Mouse (Mus musculus) liver, embryonic 14.5 days (tissue): ENCODE measurements at regions not wholly inside any gene's neighbourhood (a gene's known extent, or its start where the extent isn't known, plus 50 kb on each side); places are given as distances from the start of the nearest gene placed in this dataset.

Experiments used
- ATAC-seq: fragments of 200-750 bp; cut with Nextera tagmentation; 2 replicates; pipeline ENCODE4 v1.8.0; 2017; ENCODE audit warnings: moderate number of reproducible peaks, mild to moderate bottlenecking, moderate library complexity; ENCODE audit not compliant: insufficient read depth
- DNase-seq, 3 experiments: peaks; one replicate each; pipeline ENCODE4 v3.0.0-alpha.2; 2012 to 2013; ENCODE audit warnings: low read depth in 3 of 3, low spot score in 3 of 3
- H3K27ac ChIP-seq: fragments of 300-500 bp; sonication (generic); 2 replicates; pipeline ENCODE4 v1.5.1; 2014; ENCODE audit warnings: moderate library complexity, mild to moderate bottlenecking, control low read depth, inconsistent platforms
- H3K27me3 ChIP-seq: fragments of 300-500 bp; sonication (generic); 2 replicates; pipeline ENCODE4 v1.6.1; 2014; ENCODE audit warnings: mild to moderate bottlenecking, low read length, moderate library complexity; ENCODE audit not compliant: control insufficient read depth, insufficient read depth
- H3K36me3 ChIP-seq: fragments of 300-500 bp; sonication (generic); replicated peaks from 2 replicates; pipeline ENCODE4 v1.6.1; 2014; ENCODE audit warnings: low read depth; ENCODE audit not compliant: control insufficient read depth, insufficient read depth
- H3K4me1 ChIP-seq, 2 experiments: fragments of 200-500 bp in 1 of 2; fragments of 300-500 bp in 1 of 2; sonication (generic) in 1 of 2; replicated peaks; 2 replicates each; pipeline ENCODE4 v1.6.1; 2012 to 2014; ENCODE audit warnings: antibody characterized with exemption in 1 of 2, inconsistent platforms in 1 of 2, low read length in 1 of 2; ENCODE audit not compliant: control insufficient read depth in 2 of 2, insufficient read depth in 2 of 2
- H3K4me2 ChIP-seq: fragments of 300-500 bp; sonication (generic); 2 replicates; pipeline ENCODE4 v1.6.1; 2014; ENCODE audit warnings: low read depth, mild to moderate bottlenecking, control low read depth, moderate library complexity
- H3K4me3 ChIP-seq, 2 experiments: fragments of 200-500 bp in 1 of 2; fragments of 300-500 bp in 1 of 2; sonication (generic) in 1 of 2; 2 replicates each; pipeline ENCODE4 v1.5.1; 2012 to 2014; ENCODE audit warnings: low read depth in 2 of 2, low read length in 2 of 2, mild to moderate bottlenecking in 2 of 2, control low read depth in 1 of 2, inconsistent platforms in 1 of 2, moderate library complexity in 1 of 2; ENCODE audit not compliant: insufficient read depth in 1 of 2
- H3K9ac ChIP-seq: fragments of 300-500 bp; sonication (generic); replicated peaks from 2 replicates; pipeline ENCODE4 v1.6.1; 2014; ENCODE audit warnings: mild to moderate bottlenecking, control low read depth, moderate library complexity
- H3K9me3 ChIP-seq: fragments of 300-500 bp; sonication (generic); 2 replicates; pipeline ENCODE4 v1.6.1; 2016; ENCODE audit warnings: low read length, mixed read lengths; ENCODE audit not compliant: control insufficient read depth
- CTCF ChIP-seq: IDR thresholded peaks from 2 replicates; pipeline ENCODE4 v1.5.1; 2016; ENCODE audit warnings: antibody characterized with exemption, low read depth, control low read depth
- EP300 ChIP-seq: IDR thresholded peaks from 2 replicates; pipeline ENCODE4 v1.6.1; 2016; ENCODE audit warnings: antibody characterized with exemption, low read depth
- WGBS: fragments of 180-500 bp; shearing (Covaris S2); extraction: QIAGEN DNeasy Blood & Tissue Kit; methylation state at CpG from one replicate; pipeline ENCODE4 v1.1.7; 2014; ENCODE audit not compliant: insufficient replicate concordance; 5-methylcytosine and 5-hydroxymethylcytosine counted together

DNA sequence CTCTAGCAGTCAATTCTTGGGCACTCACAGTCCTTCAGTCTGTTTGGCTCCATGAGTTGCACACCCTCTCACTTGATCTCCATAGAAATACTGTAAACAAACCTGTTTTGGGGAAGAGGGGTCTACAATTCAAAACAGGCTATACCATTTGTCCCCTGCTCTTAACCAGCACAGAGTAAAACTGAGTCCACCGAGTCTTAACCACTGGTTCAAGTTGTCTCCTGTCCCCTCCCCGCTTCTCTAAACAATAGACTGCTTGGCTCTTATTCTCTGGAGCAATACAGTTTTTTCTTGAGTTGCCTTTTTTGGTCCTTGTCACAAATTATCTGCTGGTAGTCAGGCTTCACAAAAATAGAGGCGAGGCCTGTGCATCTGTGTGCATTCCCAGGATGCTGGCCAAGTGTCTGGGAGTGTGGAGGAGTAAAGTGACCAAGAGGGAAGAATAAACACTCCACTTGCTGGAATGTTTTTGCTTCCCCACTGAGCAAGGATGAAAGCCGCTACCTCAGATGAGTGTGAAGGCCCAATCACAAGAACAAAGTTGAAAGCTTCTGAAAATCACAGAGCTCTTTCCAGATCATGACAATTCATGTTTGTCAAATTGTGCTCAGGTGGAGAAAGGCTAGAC, 695.3 kb downstream of the Cypt12 start:
- no peak overlapping the region for H3K9ac ChIP-seq
- no peaks in the 10 kb centered on the region for H3K27me3 ChIP-seq
- no peak overlapping the region for H3K4me3 ChIP-seq
- TF ChIP-seq CTCF (no peak), EP300 (no peak)
- H3K4me1 ChIP-seq = no peaks in the 10 kb centered on the region
- H3K4me2 ChIP-seq = no peak overlapping the region
- no peaks in the 10 kb centered on the region for H3K36me3 ChIP-seq
- 42% methylated on average over 4 of the region's 4 CpGs for WGBS
- H3K9me3 ChIP-seq = no peaks in the 10 kb centered on the region
- no peak overlapping the region for H3K27ac ChIP-seq
- DNase-seq (no peak), ATAC-seq (no peak)

DNA sequence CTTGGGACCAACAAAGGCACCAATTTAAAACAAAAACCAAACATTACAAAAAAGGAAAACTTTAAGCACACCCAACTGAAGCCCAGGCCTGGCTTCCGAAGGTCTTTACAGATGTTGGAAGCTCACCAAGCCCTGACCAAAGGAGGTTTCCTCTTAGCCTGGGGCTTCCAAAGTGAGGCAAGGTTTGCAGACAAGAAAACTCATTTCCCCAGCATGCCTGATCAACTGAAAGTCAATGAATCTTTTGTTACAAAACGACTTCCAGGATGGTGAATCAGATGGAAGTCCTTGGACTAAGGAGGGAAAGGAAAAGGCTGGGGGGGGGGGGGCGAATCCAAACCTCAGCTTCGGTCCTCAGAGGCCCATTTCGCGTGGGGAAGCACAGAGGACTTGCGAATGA, 697.3 kb downstream of the Cypt12 start:
- H3K4me2 ChIP-seq = no peak overlapping the region
- H3K9ac ChIP-seq = no peak overlapping the region
- no peak for TF ChIP-seq EP300
- TF ChIP-seq CTCF = no peak
- H3K4me1 ChIP-seq = no peaks in the 10 kb centered on the region
- no peak overlapping the region for H3K27ac ChIP-seq
- DNase-seq (no peak), ATAC-seq (no peak)
- H3K36me3 ChIP-seq = no peaks in the 10 kb centered on the region
- H3K9me3 ChIP-seq = no peaks in the 10 kb centered on the region
- WGBS = 54% methylated on average over 6 of the region's 7 CpGs
- H3K4me3 ChIP-seq = no peak overlapping the region
- no peaks in the 10 kb centered on the region for H3K27me3 ChIP-seq

DNA sequence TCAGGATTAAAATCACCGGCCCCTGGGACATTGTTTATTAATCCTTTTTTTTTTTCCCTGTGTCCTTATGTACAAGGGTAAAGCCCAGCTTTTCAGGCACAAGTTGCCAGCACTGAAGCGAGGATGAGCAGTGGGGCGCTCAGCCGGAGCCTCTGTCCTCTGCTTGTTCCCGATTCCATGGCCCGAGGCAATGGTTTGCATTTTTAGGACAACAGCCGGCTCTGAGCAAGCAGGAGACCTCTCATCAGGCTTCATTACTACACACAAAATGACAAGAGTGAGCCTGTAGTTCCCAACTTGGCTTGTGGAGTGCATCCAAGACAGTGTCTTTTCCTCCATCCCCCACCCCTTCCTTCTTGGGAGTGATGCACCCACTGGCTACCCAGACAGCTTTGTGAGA, 697.7 kb downstream of the Cypt12 start:
- TF ChIP-seq EP300 (no peak), CTCF (no peak)
- no peaks in the 10 kb centered on the region for H3K27me3 ChIP-seq
- no peaks in the 10 kb centered on the region for H3K9me3 ChIP-seq
- no peak for DNase-seq
- H3K9ac ChIP-seq = no peak overlapping the region
- no peaks in the 10 kb centered on the region for H3K36me3 ChIP-seq
- H3K4me2 ChIP-seq = no peak overlapping the region
- no peak overlapping the region for H3K27ac ChIP-seq
- WGBS = 67% methylated on average over 7 of the region's 7 CpGs
- ATAC-seq = no peak
- no peaks in the 10 kb centered on the region for H3K4me1 ChIP-seq
- H3K4me3 ChIP-seq = no peak overlapping the region

DNA sequence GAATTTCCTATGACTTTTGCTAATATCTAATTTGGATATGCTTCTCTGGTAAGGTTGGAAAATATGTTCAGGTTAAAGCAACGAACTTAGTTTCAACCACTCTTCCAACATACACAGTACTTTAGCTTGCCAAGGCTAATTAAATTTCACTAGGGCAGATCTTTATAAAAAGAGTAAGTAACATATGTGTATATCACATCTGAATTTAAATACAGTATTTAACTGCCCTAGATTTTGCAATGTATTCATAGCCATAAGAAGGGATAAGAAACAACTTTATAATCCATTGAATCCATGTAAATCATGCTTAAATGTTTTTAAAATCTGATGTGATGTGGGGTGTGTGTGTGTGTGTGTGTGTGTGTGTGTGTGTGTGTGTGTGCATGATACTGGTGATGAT, 705.3 kb downstream of the Cypt12 start:
- 57% methylated on average over 1 of the region's 1 CpGs for WGBS
- ATAC-seq (no peak), DNase-seq (no peak)
- Histone ChIP-seq H3K27me3 (no peaks in the 10 kb centered on the region), H3K4me3 (no peak overlapping the region), H3K4me2 (no peak overlapping the region), H3K9me3 (no peaks in the 10 kb centered on the region), H3K9ac (no peak overlapping the region), H3K36me3 (no peaks in the 10 kb centered on the region), H3K4me1 (no peaks in the 10 kb centered on the region), H3K27ac (no peak overlapping the region)
- TF ChIP-seq EP300 = no peak
- no peak for TF ChIP-seq CTCF

DNA sequence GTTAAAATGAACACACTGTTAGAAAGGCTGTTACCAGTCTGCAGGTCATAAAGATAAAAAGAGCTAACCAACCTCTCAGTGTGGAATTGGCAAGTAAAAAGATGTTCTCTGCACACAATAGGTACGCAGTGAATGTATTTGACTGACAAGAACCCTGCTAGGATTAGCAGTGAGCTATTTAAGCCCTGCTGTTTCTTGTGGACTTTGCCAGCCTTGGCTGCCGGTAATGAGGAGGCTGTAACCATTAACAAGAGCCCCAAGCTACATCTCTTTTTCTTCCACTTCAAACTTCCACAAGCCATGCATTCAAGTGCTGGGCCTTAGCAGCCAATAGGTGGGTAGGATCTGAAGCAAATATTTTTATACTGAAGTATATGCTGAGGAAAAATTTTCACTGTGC, 717.5 kb downstream of the Cypt12 start:
- ATAC-seq = no peak
- TF ChIP-seq CTCF = no peak
- TF ChIP-seq EP300 = no peak
- Histone ChIP-seq H3K27me3 (no peaks in the 10 kb centered on the region), H3K9me3 (no peaks in the 10 kb centered on the region), H3K9ac (no peak overlapping the region), H3K4me1 (no peaks in the 10 kb centered on the region), H3K4me2 (no peak overlapping the region), H3K4me3 (no peak overlapping the region), H3K36me3 (no peaks in the 10 kb centered on the region), H3K27ac (no peak overlapping the region)
- WGBS = 59% methylated on average over 2 of the region's 2 CpGs
- no peak for DNase-seq
